Mouse (Mus musculus) neutrophil, adult 59 days (primary cell): ENCODE measurements around the gene Gsdmc4. TPM values are rescaled to one million over a fixed set of nuclear protein-coding genes. Genes with fewer than 3 reads are reported as not detected.

ENCODE experiments used
- total RNA-seq, 2 experiments: library from RNA; stranded (reverse); gene quantifications; 1 replicate in 1 of 2; 2 replicates in 1 of 2; pipeline ENCODE4 v1.2.4; 2023

Gene Gsdmc4
- under 1 TPM in 1 of 2 experiments, not detected in 1; 0.24 TPM for total RNA-seq

DNA sequence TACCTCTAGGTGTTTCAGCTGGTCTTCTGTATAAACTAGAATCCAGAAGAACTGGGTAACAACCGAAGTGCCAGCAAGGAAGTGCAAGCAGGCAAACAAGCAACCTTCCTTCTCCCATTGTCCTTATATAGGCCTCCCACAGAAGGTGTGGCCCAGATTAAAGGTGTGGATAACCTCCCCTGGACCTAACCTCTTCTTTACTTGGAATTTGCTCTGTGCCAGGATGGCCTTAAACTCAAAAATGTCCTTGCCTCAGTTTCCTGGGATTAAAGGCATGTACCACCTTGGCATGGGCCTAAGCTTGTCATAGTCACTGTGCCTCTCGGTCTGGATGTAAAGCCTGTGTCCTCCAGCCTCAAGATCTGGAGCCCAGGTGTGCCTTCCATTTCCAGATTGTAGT, at the start of gene Gsdmc4:
Gene Gsdmc4, minus strand, starts transcription at position 101 of the 400 bp plus-strand sequence.

GRCm38 (mm10) chr15:63878458-63878857, 33.6 kb downstream of the Gsdmc4 start, which contains the start of gene Gsdmc3:
Gene Gsdmc3 (minus strand): TSS chr15:63878558.

Other genes with a start within 250 kb of the Gsdmc4 start
- gene Gsdmc2, start 67.1 kb downstream of the Gsdmc4 start, total RNA-seq: not detected
- gene Gsdmc3, start 33.7 kb downstream of the Gsdmc4 start, total RNA-seq: under 1 TPM in 1 of 2 experiments, not detected in 1; 0.20 TPM
- gene Fam49b, start 148.2 kb upstream of the Gsdmc4 start, total RNA-seq: 100 to 1,000 TPM; 382 to 399 TPM